Mouse (Mus musculus) gastrocnemius, postnatal 36 days (tissue): ENCODE results near the gene Nfyb. TPM values are rescaled to one million over a fixed set of nuclear protein-coding genes. Genes with fewer than 3 reads are reported as not detected.
A peak's percentile ranks its signal among the peaks of the same experiment; 100 is the strongest.

ENCODE experiments used
- DNase-seq, 2 experiments: peaks; one replicate each; pipeline ENCODE4 v3.0.0; 2022
- intact Hi-C: fragments of 180-260 bp; cut with DNase I; formaldehyde crosslinking; loops from one replicate; pipeline ENCODE4 v1.15.1; 2025
- long read RNA-seq, 2 experiments: library from polyadenylated mRNA; stranded (forward); transcript quantifications; one replicate each; pipeline ENCODE4 v2.0.0; 2021
- total RNA-seq, 2 experiments: library from RNA; stranded (reverse); gene quantifications; 2 replicates each; pipeline ENCODE4 v1.2.3; 2021

Gene Nfyb
- total RNA-seq: 10 to 100 TPM; 31.7 to 38.2 TPM
- long read RNA-seq, experiment 1, transcript Nfyb-204 (8 exons, 2,554 nt): major isoform, 7 of 55 reads
- long read RNA-seq, experiment 1, partial matches to known transcripts: 0 of 55 reads
- long read RNA-seq, experiment 1, other reads (novel, unspliced or antisense): 48 of 55 reads
- long read RNA-seq, experiment 2, transcript Nfyb-204 (8 exons, 2,554 nt): major isoform, 13 of 82 reads
- long read RNA-seq, experiment 2, partial matches to known transcripts: 3 of 82 reads
- long read RNA-seq, experiment 2, other reads (novel, unspliced or antisense): 65 of 82 reads

DNA sequence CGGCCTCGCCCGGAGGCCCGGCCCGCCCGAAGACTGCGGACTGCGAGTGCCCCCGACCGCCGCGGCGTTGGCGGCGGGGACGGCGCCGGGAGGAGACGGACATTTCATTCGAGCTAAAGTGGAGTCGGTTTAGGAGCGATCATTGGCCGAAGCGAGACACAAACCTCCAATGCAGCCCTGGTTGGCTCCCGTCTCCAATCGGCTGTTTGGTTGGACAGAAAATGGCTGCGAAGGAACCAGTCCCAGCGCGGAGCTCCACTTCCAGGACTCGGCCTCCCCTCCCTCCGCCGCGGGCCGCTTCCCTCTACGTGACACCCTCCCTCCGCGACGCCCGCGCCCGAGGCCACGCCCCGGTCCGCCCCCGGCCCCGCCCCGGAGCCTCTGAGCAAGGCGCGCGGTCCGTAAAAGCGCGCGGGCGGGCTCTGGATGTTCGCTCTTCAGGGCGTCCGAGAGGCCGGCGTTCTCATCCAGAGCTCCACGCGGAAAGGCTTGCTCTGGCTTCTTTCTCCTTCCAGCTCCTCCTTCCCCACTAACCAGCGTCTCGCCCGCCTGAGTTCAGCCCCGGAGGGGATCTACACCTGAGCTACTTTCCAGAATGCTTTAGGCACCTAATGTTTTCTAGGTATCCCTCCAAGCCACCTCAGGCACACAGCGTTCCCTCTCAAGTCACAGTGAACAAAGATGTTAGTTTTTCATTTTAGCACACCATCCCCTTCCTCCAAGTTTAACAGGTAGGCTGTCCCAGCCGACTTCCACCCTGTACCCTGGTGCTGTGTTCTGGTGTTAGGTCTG lies at the start of gene Nfyb:
Nfyb (minus strand) TSS at position 305 of the 792 bp plus-strand sequence.
- intact Hi-C loops: loop anchor here (5.0 kb wide), 1 partner anchor 98 kb away; no protein-coding TSS in a partner anchor
- DNase-seq: peak; percentile 94 to 97

DNA sequence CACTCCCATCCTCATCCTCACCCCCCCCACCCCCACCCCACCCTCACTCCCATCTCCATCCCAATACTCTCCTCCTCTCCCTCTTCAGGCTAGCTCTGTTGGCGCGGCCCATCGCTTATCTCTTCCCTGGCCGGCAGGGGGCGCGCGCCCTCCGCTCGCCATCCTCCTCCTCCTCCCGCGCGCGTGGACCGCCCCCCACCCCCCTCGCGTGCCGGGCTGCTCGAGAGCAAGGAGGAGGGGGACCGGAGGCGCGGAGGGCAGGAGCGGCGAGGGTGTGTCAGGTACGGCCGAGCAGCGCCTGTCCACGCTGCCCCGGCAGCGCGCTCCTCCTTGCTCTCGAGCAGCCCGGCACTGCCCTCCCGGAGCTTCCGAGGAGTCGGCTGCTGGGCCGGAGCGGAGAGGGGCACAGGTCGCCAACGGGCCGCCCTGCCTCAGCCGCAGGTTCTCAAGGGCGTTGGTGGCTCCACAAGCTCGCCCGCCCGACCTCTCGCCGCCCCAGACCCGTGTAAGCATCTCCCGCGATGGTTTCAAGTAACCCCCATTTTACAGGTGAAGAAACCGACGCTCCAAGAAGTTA lies 48.0 kb upstream of the Nfyb start:
- DNase-seq: peak; percentile 54 to 61
- intact Hi-C loops: loop anchor here (5.0 kb wide), 1 partner anchor 45 kb away; no protein-coding TSS in a partner anchor

- no peak for DNase-seq
- intact Hi-C loops: no loop called here
Measured at GRCm38 (mm10) chr10:82809352-82809751, 45.4 kb upstream of the Nfyb start.

DNA sequence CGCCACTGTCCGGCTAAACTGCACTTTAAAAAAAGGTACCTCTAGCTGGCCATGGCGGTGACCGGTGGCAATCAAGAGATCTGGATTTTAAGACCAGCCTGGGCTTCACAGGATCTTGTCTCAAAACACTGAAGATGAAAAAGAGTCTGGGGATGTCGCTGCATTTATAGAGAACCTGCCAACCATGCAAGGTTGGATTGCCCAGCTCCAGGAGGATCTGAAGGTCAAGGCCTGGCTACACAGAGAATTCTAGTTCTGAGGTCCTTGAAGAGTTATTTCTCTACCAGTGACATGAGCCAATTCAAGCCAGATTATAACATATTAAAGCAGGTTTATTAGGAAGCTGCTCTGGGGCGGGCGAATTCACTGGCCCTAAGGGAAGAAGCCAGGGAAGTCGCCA lies 44.9 kb upstream of the Nfyb start:
- DNase-seq: no peak
- intact Hi-C loops: no loop called here

DNA sequence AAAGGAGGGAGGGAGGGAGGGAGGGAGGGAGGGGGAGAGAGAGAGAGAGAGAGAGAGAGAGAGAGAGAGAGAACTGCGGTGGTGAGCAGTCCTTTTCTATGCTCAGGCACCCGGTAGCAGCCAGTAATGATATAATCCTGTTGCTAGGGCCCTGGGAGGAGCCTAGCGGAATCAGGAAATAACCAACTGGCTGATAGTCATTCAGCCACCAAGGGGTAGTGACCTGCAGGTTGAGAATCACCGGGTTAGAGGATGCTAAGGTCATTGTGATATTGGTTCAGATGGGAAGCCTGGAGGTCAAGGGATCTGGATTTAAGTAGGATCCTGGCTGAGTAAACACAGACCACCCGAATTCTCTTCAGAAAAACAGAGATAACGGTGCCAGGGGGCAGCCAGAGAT lies 44.2 kb upstream of the Nfyb start:
- intact Hi-C loops: no loop called here
- DNase-seq: no peak

- DNase-seq: no peak
- intact Hi-C loops: no loop called here
Measured at GRCm38 (mm10) chr10:82807238-82807637, 43.3 kb upstream of the Nfyb start.

- intact Hi-C loops: no loop called here
- DNase-seq: no peak
Measured at GRCm38 (mm10) chr10:82806414-82806813, 42.5 kb upstream of the Nfyb start.

DNA sequence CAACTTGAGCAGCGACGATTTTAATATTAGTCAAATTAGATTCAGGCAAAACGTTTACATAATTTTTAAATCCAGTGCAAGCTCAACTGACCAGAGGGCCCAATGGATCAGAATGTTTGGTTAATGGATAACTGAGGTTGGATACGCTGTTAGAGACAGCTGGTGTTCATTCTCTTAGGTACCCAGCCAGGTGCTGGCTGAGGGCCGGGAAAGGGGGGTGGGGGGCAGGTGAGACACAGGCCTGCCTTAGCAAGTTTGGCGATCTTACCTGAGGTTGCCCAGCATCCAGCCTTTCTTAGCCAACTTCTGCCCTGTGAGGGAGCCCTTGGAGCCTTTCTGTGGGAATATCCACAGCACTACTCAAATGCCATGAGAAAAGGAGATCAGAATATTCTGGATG lies 41.2 kb upstream of the Nfyb start:
- intact Hi-C loops: no loop called here
- DNase-seq: no peak

GRCm38 (mm10) chr10:82804396-82804795 lies 40.5 kb upstream of the Nfyb start:
- DNase-seq: no peak

GRCm38 (mm10) chr10:82800094-82800493 lies 36.1 kb upstream of the Nfyb start:
- intact Hi-C loops: no loop called here
- DNase-seq: no peak

More at GRCm38 (mm10) chr10:82804396-82804795, 40.5 kb upstream of the Nfyb start:
- intact Hi-C loops: no loop called here

- intact Hi-C loops: loop anchor here (10.0 kb wide), 1 partner anchor 386 kb away; no protein-coding TSS in a partner anchor
Measured at GRCm38 (mm10) chr10:82798312-82798933, 34.5 kb upstream of the Nfyb start.

GRCm38 (mm10) chr10:82797119-82797491 lies 33.2 kb upstream of the Nfyb start:
- intact Hi-C loops: loop anchor here (10.0 kb wide), 1 partner anchor 388 kb away; no protein-coding TSS in a partner anchor
- DNase-seq: no peak

More at GRCm38 (mm10) chr10:82798312-82798933, 34.5 kb upstream of the Nfyb start:
- no peak for DNase-seq

DNA sequence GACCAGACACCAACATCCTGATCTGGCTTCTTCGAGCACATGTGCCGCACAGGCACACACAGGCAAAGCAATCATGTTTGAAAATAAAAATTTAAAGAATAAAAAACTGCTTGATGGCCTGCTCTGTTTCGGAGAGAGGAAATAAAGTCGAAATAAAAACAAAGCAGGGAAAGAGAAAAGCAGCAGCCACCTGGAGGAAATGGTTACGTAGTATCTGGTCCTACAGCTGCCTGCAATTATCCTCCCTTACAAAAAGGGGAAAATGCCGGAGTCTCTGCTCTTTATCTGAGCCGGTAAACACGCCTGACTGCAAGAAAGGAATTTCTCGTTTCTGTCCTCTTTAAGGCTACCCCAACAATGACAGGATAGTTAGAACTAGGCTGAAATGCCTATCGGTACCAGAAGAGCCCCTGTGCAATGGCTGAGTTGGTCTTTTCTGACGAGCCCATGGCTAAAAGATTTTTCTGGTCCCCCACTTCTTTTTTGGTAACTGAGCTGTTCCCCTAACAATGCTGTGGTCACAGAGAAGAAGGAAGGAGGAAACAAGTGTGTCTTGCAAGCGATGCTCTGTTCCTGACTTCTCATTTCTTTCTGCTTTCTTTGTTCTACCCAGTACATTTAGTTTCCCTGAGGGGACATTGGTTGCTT lies 32.7 kb upstream of the Nfyb start:
- intact Hi-C loops: loop anchor here (10.0 kb wide), 1 partner anchor 388 kb away; no protein-coding TSS in a partner anchor

DNA sequence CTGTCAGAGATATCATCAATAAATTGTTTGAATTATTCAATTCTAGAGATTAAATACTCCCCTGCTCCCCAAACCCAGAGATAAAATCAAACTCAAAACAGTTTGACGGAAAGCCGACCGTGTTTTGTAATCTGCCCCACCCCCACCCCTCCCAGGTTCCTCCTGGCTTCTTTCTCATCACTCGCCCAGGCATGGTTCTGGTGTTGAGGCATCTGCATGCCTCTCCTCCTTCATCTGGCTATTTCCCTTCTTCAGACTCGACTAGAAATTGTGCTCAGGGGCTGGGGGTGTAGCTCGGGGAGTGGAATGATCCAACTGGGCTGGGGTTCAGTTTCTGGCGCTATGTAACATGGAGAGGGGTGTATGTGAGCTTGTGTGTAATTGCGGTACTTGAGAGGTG lies 31.8 kb upstream of the Nfyb start:
- no peak for DNase-seq
- intact Hi-C loops: loop anchor here (1.0 to 10.0 kb wide), 2 partner anchors 106 to 389 kb away; no protein-coding TSS in a partner anchor

More for the DNA sequence above, 32.7 kb upstream of the Nfyb start:
- DNase-seq: no peak

DNA sequence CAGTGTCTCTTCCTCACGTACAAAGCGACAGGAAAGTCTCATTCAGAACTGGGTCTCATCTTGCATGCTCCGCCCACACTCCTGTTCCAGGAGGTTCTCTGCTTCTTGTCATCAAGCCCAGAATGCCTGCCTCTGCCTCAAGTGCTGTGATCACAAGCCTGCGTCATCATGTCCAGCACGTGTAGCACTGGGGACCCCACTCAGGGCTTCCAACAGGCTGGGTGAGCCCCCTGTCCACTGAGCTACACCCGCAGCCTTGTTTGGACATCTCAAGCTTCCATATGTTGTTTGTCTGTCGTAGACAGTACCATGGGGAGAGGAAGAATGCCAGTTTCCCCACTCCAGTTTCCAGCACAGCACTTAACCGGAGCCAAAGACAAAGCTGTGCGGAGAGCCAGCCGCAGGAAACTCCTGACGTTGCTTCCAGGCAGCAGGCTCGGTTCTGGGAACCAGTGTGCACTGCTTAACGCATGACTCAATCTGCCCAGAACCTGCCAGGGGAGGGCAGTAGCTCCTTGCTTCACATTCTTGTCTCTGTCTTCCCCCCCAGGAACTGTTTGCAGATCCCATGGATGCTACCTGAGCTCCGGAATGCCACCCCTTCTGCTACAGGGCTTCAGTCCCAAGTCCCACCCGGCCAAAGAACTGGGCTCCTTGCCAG lies 31.3 kb upstream of the Nfyb start:
- intact Hi-C loops: loop anchor here (1.0 to 10.0 kb wide), 2 partner anchors 106 to 390 kb away; no protein-coding TSS in a partner anchor
- peak; percentile 33 to 35 for DNase-seq

DNA sequence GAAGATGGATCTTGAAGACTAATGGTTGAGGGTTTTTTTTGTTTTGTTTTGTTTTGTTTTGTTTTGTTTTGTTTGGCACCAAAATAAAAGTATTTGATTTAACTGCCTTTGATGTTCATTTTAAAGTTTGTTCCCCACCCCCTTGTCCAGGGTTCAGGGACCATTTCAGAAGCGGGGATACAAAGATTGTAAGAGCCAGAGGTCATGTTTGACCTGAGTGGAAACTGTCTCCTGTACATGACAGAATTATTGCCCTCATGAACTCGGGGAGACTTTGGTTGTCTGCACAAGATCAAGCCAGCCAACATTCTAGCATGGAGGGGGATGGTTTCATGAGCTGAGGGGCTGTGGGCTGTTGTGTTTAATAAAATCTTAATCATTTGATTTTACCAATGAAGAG lies 28.4 kb upstream of the Nfyb start:
- no peak for DNase-seq
- intact Hi-C loops: loop anchor here (10.0 kb wide), 1 partner anchor 392 kb away; no protein-coding TSS in a partner anchor

DNA sequence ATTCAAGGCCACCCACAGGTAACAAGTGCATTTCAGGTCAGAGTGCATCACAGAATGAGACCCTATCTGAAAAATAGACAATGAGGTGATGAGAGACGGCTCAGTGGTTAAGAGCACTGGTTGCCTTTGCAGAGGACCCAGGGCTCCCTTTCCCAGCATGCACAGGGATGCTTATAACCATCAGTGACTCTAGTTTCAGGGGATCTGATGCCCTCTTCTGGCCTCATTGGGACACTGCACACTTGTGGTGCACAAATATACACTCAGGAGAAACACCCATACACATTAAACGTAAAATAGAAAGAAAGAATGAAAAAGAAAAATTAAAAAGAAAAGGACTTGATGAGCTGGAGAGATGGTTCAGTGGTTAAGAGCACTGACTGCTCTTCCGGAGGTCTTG lies 27.8 kb upstream of the Nfyb start:
- intact Hi-C loops: loop anchor here (10.0 kb wide), 1 partner anchor 393 kb away; no protein-coding TSS in a partner anchor

DNA sequence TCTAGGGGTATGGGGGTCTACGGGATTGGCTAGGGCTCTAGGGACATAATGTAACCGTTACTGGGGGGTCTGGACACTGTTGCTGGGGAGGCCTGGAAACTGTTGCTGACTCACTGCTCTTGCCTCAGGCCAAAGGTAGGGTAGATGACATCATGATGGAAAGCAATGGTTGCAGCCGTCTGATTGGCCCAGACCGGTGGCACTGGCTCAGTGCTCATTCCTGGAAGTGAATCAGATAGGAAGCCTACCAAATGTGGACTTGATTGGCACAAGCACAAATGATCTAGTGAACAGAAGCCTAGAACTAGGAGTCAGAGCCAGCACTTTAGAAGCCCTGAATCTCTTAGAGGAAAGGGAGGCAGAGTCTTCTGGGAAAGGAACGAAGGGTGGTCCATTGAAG lies 26.6 kb upstream of the Nfyb start:
- intact Hi-C loops: loop anchor here (10.0 kb wide), 1 partner anchor 394 kb away; no protein-coding TSS in a partner anchor
- no peak for DNase-seq

More for the DNA sequence above, 27.8 kb upstream of the Nfyb start:
- no peak for DNase-seq

DNA sequence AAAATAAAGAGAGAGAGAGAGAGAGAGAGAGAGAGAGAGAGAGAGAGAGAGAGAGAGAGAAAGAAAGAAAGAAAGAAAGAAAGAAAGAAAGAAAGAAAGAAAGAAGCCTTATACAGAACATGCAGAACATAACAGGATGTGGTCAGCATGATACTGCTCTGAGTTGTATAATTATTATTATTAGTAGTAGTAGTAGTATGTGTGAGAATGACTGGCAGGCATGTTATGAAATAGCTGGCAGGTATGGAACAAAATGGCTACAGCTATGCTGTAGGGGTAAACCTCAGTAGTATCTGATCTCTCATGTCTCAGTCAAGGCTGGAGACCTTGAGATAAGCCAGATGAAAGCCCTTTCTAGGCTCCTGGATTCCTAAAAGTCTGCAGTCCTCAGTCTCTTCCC lies 25.2 kb upstream of the Nfyb start:
- no peak for DNase-seq
- intact Hi-C loops: no loop called here
